Mouse (Mus musculus) erythroblast, embryonic 14.5 days (primary cell): Measurements from ENCODE around the gene Osgin1.

ENCODE experiments used
- GATA1 ChIP-seq: IDR thresholded peaks from 2 replicates; pipeline ENCODE4 v1.6.1; 2012; ENCODE audit warnings: low read length, inconsistent platforms, mixed read lengths
- TAL1 ChIP-seq: IDR thresholded peaks from 3 replicates; pipeline ENCODE4 v1.6.1; 2012; ENCODE audit warnings: low read length, inconsistent platforms, mixed read lengths

- TF ChIP-seq GATA1: no peak
- TF ChIP-seq TAL1: no peak
These were observed 11.7 kb upstream of the Osgin1 start for GRCm38 (mm10) chr8:119422123-119422711.
